Mouse (Mus musculus) T-helper 2 cell (primary cell): ENCODE results near the gene Pld6.

ENCODE experiments used
- in situ Hi-C: fragments of 300-600 bp; cut with MboI, MseI; formaldehyde crosslinking; loops from one replicate; pipeline ENCODE4 v1.15.1; 2025; ENCODE audit warnings: high pct_unique_total_duplicates

The Pld6 gene

GRCm38 (mm10) chr11:59787199-59787781 lies at the start of gene Pld6:
Pld6 (minus strand) TSS chr11:59787645.
- in situ Hi-C loops, result no loop called here

GRCm38 (mm10) chr11:59821625-59822024 lies 34.2 kb upstream of the Pld6 start:
- in situ Hi-C loops, result no loop called here

- in situ Hi-C loops, result no loop called here
These were observed 30.5 kb upstream of the Pld6 start for GRCm38 (mm10) chr11:59817916-59818315.

- in situ Hi-C loops, result no loop called here
These were observed 28.1 kb upstream of the Pld6 start for GRCm38 (mm10) chr11:59815482-59816065.

- in situ Hi-C loops, result no loop called here
These were observed 27.5 kb upstream of the Pld6 start for GRCm38 (mm10) chr11:59814936-59815335.

GRCm38 (mm10) chr11:59814311-59814710 lies 26.9 kb upstream of the Pld6 start:
- in situ Hi-C loops, result no loop called here

GRCm38 (mm10) chr11:59813276-59813675 lies 25.8 kb upstream of the Pld6 start:
- in situ Hi-C loops, result no loop called here

- in situ Hi-C loops, result no loop called here
These were observed 23.8 kb upstream of the Pld6 start for GRCm38 (mm10) chr11:59811211-59811610.

GRCm38 (mm10) chr11:59810480-59811158 lies 23.2 kb upstream of the Pld6 start:
- in situ Hi-C loops, result no loop called here

GRCm38 (mm10) chr11:59809670-59810474 lies 22.4 kb upstream of the Pld6 start, which contains the start of gene Flcn:
Flcn (minus strand) TSS chr11:59810016.
- in situ Hi-C loops, result no loop called here

GRCm38 (mm10) chr11:59809071-59809669 lies 21.7 kb upstream of the Pld6 start:
- in situ Hi-C loops, result no loop called here

- in situ Hi-C loops, result no loop called here
These were observed 20.9 kb upstream of the Pld6 start for GRCm38 (mm10) chr11:59808170-59808960.

GRCm38 (mm10) chr11:59805656-59806055 lies 18.2 kb upstream of the Pld6 start:
- in situ Hi-C loops, result no loop called here

GRCm38 (mm10) chr11:59805256-59805655 lies 17.8 kb upstream of the Pld6 start:
- in situ Hi-C loops, result no loop called here

- in situ Hi-C loops, result no loop called here
These were observed 17.1 kb upstream of the Pld6 start for GRCm38 (mm10) chr11:59804409-59805110.

GRCm38 (mm10) chr11:59803516-59803915 lies 16.1 kb upstream of the Pld6 start:
- in situ Hi-C loops, result no loop called here

GRCm38 (mm10) chr11:59801881-59802280 lies 14.4 kb upstream of the Pld6 start:
- in situ Hi-C loops, result no loop called here

GRCm38 (mm10) chr11:59800412-59800811 lies 13.0 kb upstream of the Pld6 start:
- in situ Hi-C loops, result no loop called here

- in situ Hi-C loops, result loop anchor here (10.0 kb wide), 1 partner anchor 731 kb away; no protein-coding TSS in a partner anchor
These were observed 5.9 kb upstream of the Pld6 start for GRCm38 (mm10) chr11:59793390-59793789.

- in situ Hi-C loops, result no loop called here
These were observed 1.9 kb upstream of the Pld6 start for GRCm38 (mm10) chr11:59789311-59789710.
